Mouse (Mus musculus): ENCODE measurements around the gene Ccr9.

DNA sequence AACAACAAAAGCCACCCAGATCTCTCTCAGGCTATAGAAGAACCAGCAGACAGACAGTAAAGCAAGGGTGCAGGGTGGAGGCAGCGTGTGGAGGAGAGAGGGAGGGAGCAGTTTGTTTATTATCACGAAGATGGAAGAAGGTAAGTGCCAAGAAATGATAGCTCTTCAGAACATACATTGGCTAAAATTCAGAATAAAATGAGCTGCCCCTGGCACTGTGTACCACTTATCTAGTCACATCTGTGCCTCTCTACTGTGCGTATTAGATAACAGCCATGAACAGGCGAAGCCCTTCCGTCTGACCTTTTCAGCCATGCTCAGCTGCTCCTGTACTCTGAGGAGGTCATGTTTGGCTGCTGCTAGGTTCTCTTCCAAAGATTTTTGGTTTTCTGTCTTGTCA, 23.6 kb downstream of the Ccr9 start:
- TF ChIP-seq CTCF (IDR thresholded peaks at IDR 0.05; ENCODE audit: extremely low read depth, insufficient read depth, insufficient read length, insufficient replicate concordance), result no peak
- TF ChIP-seq POLR2A (IDR thresholded peaks at IDR 0.05; ENCODE audit: low read depth, low read length), result no peak

All from spleen, adult 2 months (tissue).